Mouse (Mus musculus) stomach, postnatal 0 days (tissue): ENCODE measurements at regions not wholly inside any gene's neighbourhood (a gene's known extent, or its start where the extent isn't known, plus 50 kb on each side); places are given as distances from the start of the nearest gene placed in this dataset.

Experiments used
- CTCF ChIP-seq: IDR thresholded peaks from 2 replicates; pipeline ENCODE4 v1.5.1; 2016; ENCODE audit warnings: antibody characterized with exemption, low read depth, mild to moderate bottlenecking, moderate library complexity
- EP300 ChIP-seq: optimal IDR thresholded peaks from 2 replicates; pipeline ENCODE3; 2016; ENCODE audit warnings: antibody characterized with exemption

DNA sequence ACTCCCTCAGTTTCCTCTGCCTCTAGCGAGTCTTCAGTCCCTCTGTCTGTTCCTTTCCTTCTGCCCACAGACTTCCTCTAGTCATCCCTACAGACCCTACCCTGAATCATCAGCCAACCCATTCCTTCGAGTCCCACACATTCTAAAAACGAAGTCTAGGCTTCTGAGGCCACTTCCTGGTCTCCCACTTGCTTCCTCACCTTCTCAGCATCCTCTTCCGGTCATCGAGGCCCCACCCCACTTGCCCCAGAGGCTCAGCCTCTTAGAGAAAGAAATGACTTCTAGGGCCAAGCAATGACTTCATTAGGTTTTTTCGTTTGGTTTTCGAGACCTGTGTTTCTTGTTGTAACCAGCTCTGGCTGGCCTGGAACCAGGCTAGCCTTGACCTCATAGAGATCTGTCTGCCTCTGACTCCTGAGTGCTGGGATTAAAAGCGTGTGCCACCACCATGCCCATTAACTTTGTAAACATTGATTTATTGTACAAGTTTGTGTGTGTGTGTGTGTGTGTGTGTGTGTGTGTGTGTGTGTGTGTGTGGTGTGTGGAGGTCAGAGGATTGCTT lies 57.4 kb upstream of the 1600014C23Rik start:
- TF ChIP-seq EP300 (no peak), CTCF (no peak)
